Mouse (Mus musculus) right cerebral cortex, postnatal 36 days (tissue): Measurements from ENCODE around the gene Zfp961.
"Not testable (repeated sequence)": the region's sequence is repeated elsewhere in the genome, so short reads cannot be mapped to it uniquely, and the experiment has no call there.

Experiments used
- DNase-seq, 2 experiments: peaks; one replicate each; pipeline ENCODE4 v3.0.0; 2022; ENCODE audit warnings: low spot score in 2 of 2, mixed read lengths in 1 of 2

Zfp961 gene

GRCm38 (mm10) chr8:72017339-72017738 is 66.5 kb downstream of the Zfp961 start:
- DNase-seq, result not testable (repeated sequence)

DNA sequence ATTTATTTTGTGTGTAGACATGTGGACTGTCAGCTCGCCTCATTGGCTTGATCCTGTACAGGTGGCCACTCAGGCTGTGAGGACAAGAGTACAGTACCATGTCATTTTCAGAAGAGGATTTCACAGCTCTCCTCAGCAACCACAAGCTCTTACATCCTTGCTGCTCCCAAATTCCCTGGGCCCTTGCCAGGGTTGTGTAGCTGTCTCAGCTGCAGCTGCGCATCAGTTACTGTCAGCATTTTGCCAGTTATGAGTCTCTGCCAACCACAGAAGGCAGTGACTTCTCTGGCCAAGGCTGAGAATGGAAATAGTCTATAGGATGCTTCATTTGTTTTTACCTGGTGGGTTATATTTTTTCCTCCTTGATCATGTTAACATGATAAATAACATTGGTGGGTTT is 67.3 kb downstream of the Zfp961 start:
- peak in 1 of 2 experiments; percentile 8 for DNase-seq

DNA sequence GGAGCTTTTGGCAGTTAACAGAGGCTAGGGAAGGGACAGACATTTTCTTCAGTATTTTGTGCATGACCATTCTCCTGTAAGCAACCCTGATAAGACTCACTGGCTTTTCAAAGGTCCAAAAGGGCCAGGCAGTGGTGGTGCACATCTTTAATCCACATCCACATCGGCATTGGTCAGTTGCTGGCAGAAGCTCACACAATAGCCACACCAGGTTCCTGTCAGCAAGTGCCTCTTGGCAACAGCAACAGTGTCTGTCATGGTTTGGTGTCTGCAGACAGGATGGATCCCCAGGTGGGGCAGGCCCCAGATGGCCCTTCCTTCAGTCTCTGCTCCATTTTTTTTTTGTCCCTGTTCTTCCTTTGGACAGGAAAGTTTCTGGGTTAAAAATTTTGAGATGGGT is 68.2 kb downstream of the Zfp961 start:
- not testable (repeated sequence) for DNase-seq

DNA sequence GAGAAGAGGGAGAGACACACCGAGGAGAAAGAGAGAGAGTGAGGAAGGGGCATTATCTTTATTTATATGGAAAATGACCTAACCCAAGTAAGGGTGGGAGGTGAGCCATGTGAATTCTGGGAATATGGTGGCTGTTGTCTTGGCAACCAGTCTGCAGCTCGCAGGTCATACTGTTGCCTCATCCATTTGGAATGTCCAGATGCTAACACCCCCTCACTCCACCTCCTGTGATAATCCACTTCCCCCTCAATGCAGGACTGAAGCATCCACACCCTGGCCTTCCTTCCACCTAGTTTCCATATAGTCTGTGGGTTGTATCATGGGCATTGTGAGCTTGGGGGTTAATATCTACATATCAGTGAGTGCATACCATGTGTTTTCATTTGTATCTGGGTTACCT is 69.0 kb downstream of the Zfp961 start:
- DNase-seq, result no peak

DNA sequence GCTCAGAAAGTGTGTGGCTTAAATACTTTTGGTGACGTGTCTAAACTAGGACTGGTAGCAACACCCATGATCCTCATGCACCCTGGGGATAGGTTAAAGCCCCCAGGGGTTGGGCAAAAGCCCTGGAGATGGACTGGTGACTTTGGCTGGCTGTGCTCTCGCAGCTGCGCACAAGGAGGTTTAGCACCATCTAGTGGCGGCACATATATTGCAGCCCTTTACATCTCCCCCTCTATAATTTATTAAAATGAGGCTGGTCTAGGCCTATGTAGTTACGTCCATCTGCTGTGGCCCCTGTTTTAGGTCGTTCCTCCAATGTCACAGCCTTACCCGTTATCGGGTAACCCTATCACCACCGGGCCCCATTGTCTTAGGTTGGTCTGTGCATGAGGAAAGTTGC is 74.0 kb downstream of the Zfp961 start:
- DNase-seq, result peak in 1 of 2 experiments; percentile 16

DNA sequence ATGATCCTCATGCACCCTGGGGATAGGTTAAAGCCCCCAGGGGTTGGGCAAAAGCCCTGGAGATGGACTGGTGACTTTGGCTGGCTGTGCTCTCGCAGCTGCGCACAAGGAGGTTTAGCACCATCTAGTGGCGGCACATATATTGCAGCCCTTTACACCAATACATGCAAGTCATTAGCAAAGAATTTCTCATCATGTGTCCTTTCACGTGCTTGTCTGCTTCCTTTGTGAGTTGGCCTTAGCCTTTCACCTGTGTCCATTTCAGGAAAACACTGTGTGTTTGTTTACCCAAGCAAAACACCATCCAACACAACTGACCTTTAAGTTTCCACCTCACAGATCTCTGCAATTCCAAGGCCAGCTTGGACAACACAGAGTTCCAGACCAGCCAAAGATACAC is 82.1 kb downstream of the Zfp961 start:
- peak; percentile 9 to 19 for DNase-seq

- not testable (repeated sequence) for DNase-seq
Observed at GRCm38 (mm10) chr8:72040918-72041317, 90.1 kb downstream of the Zfp961 start, which contains the start of gene Olfr372. Gene Olfr372, plus strand, starts transcription at chr8:72041218.

DNA sequence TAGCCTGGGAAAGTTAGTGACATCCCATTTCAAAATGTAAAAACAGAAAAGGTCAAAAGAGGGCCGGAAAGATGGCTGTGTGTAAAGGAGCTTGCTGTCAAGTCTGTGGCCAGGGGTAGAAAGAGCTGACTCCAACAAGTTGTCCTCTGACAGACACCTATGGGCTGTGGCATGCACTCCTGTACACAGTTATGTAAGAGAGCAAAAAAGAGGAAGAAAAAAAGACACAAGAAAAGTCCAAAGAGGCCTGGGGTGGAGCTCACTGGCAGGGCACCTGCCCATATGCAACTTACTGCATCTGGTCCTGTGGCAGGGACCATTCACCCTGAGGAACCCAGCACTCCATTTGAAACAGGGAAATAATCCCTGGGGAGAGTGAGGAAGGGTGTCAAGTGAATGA is 91.7 kb downstream of the Zfp961 start:
- no peak for DNase-seq
